Mouse (Mus musculus) kidney, adult 8-10 months (tissue): ENCODE data around the gene Slc22a4.
"Not testable (repeated sequence)": the region's sequence is repeated elsewhere in the genome, so short reads cannot be mapped to it uniquely, and the experiment has no call there.

ENCODE experiments used
- DNase-seq, 2 experiments: peaks; one replicate each; pipeline ENCODE4 v3.0.0; 2022

Slc22a4 gene

GRCm38 (mm10) chr11:54056132-54056531 is 28.2 kb upstream of the Slc22a4 start:
- DNase-seq, result peak; percentile 71 to 75

DNA sequence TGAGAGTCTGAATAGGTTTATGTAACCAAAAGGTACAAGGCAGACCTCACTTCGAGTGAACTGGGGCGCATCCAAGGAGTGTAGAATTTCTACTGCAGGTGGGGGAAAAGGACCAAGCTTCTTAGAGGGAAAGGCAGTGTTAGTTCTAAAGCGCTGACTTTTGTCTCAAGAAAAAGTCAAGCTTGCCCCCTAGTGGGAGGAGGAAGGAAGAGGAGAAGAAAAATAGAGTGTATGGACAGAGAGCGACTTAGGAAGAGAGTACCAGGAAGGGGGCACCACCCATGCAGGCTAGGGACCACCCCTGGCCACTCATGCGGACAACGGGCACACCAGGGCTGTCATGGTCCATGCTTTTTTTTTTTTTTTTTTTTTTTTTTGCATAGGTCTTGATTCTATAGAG is 26.4 kb upstream of the Slc22a4 start:
- DNase-seq, result peak; percentile 64 to 78

DNA sequence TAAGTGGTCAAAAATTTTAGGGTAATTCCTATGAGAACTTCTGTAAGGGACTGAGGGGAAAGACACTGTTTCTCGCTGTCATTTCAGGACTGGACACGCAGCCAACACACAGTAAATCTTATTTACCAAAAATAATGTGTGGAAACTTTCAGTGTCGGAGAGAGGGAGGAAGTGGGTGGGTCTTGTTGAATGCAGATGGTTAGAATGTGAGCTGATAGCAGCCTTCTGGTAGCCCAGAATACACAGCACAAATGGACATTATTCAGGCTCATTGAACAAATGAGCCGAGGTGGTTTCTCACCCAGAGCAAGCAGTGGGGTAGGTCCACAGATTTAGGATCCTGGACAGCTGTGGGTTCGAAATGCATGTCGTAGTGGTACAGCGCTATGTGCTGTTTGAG is 25.2 kb upstream of the Slc22a4 start:
- DNase-seq, result no peak

DNA sequence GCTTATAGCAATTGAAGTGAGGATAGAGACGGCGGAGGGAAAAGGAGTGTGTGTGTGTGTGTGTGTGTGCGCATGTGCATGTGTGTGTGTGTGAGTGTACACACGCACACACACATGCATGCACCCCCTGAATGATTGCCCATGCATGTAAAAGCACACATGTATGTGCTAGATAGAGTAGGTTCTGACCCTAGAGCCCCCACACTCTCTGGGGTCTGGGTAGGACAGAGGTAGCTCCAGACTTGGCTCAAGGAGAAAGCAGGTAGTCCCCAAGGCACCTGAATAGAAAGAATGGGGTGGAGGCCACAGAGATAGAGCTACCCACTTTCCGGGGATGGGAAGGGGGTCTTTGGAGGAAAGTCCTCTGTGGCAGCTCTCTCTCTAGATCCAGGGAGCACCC is 24.2 kb upstream of the Slc22a4 start:
- no peak for DNase-seq

- DNase-seq, result peak; percentile 85 to 90
Observed at GRCm38 (mm10) chr11:54051161-54051560, 23.3 kb upstream of the Slc22a4 start.

- DNase-seq, result no peak
Observed at GRCm38 (mm10) chr11:54050205-54050604, 22.3 kb upstream of the Slc22a4 start.

GRCm38 (mm10) chr11:54040676-54041075 is 12.8 kb upstream of the Slc22a4 start:
- DNase-seq, result peak in 1 of 2 experiments; percentile 43

- not testable (repeated sequence) for DNase-seq
Observed at GRCm38 (mm10) chr11:54032872-54033271, 5.0 kb upstream of the Slc22a4 start.

GRCm38 (mm10) chr11:54028997-54029396 is 1.1 kb upstream of the Slc22a4 start:
- no peak for DNase-seq

DNA sequence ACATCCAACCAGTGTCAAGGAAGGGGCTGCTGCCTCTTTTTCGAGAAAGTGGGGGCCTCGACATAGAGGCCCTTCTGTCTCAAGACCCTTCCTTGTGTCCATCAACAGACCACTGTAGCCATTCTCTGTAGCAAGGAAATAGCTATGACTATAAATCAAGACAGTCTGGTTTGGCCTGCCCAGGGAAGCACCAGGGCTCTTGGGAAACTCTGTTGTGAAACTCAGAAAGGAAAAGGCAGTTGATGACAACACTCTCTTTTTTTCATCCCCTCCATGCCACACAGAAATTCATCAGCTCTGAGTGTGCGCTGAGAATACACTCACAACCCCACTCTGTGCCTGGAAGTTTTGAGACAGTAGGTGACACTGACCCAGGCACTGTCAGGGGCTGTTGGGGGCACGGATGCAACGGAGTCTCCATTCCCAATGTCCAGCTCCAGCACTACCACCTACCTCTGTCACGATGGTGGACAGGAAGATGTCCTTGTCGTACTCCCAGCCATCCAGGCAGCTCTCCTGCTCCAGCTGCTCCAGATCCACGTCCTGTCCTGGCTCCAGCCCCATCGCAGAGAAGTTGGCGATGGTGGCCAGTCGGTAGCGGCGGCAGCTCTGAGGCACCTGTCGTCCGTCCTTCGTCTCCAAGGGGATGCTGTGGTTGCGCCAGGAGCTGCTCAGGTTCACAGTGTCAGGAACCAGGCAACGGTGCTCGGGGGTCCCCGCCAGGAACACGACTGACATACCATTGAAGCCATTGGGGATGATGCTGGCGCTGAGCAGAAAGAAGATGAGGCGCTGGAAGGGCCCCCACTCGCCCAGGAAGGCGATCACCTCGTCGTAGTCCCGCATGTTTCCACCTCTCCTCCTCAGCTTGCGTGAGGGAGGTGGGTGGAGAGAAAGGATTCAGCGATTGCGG is 503 bp downstream of the Slc22a4 start:
- no peak for DNase-seq

- DNase-seq, result no peak
Observed at GRCm38 (mm10) chr11:54026491-54027041, 1.3 kb downstream of the Slc22a4 start.

DNA sequence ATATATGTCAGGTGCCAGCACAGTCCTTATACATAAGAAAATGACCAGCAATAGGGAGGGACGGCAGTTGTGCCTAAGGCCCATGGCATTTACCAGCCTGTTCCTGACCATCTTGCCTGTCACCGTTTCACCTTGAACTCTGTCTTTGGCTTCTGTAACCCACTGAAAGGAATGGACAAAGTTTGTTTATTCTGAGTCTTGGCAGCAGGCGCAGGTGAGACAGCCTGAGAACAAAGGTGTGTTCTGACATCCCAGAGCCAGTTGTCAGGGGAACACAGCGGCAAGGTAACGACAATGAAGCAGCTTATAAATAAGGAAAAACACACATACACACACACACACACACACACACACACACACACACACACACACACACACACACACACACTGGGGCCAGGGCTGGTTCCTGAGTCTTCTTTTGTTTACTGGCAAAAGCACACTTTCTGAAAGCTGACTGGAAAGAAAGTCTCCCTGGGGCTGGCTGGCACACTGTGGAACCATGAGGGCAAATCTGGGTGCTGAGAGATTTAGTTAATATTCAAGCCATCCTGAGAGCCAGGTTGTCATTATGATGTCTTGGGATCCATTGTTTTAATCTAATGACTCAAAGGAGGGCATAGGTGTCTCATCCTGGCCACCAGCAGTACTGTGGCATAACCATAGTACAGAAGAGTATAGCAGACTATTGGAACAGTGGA is 6.3 kb downstream of the Slc22a4 start:
- DNase-seq, result peak in 1 of 2 experiments; percentile 39

- DNase-seq, result no peak
Observed at GRCm38 (mm10) chr11:54018893-54019732, 8.8 kb downstream of the Slc22a4 start.

- DNase-seq, result no peak
Observed at GRCm38 (mm10) chr11:54017596-54017995, 10.3 kb downstream of the Slc22a4 start.

- DNase-seq, result no peak
Observed at GRCm38 (mm10) chr11:54016051-54016450, 11.8 kb downstream of the Slc22a4 start.

DNA sequence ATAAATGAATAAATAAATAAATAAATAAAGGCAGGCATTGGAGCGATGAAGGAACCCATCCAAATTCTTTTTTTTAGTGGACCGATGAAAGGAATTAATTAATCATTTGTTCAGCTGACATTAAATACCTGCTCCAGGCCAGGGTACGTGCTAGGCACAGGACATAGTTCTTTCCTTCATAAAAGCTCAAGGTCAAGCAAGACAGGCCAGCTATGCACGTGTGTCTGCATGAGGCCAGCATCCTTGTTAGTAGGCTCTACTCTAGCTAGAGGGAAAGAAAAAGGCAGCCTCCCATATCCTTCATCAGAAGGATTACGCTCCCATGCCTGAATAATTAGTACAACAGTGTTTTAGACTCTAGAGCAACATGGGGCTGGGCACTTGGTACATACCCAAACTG is 14.9 kb downstream of the Slc22a4 start:
- peak; percentile 78 to 84 for DNase-seq

DNA sequence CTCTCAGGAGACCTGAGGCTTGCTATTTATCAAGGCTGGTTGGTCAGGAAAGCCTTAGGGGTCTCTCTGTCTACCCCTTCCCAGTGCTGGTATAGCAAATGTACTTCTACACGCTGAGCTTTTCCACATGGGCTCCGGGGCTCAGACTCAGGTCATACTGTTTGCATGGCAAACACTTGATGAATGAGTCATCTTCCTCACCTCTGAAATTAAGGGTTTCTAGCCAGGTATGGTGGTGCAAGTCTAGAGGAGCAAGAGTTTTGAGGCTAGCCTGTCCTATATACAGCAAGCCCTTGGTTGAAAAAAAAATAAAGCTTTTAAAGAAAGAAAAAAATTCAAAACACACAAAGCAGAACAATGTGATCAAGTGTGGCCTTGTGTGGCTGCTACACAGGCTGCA is 16.6 kb downstream of the Slc22a4 start:
- DNase-seq, result no peak

DNA sequence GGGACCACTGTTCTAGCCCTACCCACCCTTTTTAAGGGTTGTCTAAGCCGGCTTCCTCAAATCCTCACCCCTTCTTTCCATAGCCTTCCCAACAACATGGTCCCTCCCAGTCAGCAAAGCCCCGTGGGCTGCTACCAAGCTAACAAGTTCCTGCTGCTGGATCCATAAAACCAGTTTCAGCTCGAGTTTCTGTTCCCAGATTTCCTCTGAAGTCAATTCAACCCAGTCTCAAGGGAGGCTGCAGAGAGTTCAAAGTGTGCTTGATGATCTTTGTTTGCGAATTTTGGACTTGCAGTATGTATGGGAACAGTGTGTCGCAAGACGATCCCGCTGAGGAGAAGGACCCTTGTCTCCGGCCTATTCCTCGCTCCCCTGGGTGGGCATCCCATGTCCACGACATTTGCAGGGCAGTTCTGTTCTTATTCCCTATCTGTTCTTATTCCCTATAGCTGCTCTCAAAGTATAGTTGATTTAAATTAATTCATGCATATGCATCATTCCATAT is 19.4 kb downstream of the Slc22a4 start:
- no peak for DNase-seq

DNA sequence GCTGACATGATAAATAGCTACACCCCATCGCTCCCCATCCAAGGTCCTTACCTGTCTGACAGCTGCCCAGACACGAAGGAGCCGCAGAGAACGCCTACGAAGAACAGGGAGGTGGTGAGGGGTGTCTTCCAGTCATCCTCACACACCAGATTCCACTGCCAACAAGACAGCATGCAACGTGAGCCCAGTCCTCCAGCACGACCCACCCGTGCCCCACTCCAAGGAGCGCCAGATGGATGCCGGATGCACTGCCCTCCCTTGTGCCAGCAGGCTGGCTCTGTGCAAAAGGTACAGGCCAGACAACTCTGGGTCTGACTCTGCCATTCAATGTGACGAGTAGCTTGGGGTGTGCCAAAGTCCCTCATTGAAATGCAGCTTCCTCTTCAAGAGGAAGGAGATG is 20.2 kb downstream of the Slc22a4 start:
- no peak for DNase-seq

- peak; percentile 90 to 92 for DNase-seq
Observed at GRCm38 (mm10) chr11:54006901-54007300, 21.0 kb downstream of the Slc22a4 start.

- DNase-seq, result not testable (repeated sequence)
Observed at GRCm38 (mm10) chr11:54006362-54006761, 21.5 kb downstream of the Slc22a4 start.

DNA sequence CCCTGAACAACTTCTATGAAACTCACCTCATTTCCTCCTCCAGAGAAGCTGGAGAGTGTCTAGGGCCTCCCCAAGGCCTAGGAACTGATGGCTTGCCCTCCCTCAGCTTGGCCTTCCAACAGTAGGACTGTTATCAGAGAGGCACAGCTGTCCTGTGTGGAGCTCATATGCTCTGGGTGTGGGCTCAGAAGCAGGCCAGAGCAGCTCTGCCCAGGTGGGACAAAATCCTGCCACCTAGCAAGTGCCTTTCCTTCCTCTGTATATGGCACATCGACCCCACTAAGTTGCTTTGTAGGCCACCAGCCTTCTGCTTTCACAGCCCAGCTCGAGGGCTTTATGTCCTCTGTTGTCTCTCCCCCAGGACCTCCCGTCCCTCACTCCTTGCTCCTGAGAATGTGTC is 23.2 kb downstream of the Slc22a4 start:
- DNase-seq, result no peak

DNA sequence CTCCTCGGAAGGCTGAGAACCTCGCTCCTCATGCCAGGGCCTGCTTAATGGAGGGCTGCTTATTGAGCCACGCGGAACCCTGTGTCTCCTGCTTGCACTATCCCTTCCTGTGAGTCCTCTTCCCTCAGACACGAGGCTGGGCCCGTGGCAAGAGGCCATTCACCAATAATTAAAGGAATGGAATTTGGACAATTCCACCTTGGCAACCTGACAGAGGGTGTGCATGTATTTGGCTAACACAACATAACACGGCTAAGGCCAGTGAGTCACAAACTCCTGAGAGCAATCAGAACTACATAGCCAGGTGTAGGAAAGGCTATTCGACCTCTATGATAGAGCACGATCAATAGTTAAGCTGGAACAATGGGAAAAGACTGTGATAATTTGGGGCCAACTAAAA is 23.7 kb downstream of the Slc22a4 start:
- peak; percentile 96 to 97 for DNase-seq
